Mouse (Mus musculus) heart, postnatal 10 days (tissue): ENCODE data around the gene Cyp2j5. TPM values are rescaled to one million over a fixed set of nuclear protein-coding genes. Genes with fewer than 3 reads are reported as not detected.

Source experiments
- total RNA-seq, 2 experiments: library from RNA; stranded (reverse); gene quantifications; 2 replicates each; pipeline ENCODE4 v1.2.3; 2021

Gene Cyp2j5
- total RNA-seq, 2 experiments from 2014 or later: not detected

Other genes starting within 250 kb of the Cyp2j5 start
- gene Cyp2j8, start 156.8 kb downstream of the Cyp2j5 start, total RNA-seq: not detected
- 1 to 10 TPM; 4.3 to 4.8 TPM for gene Cyp2j6, start 110.5 kb downstream of the Cyp2j5 start, total RNA-seq
- 1 to 10 TPM in 1 of 2 experiments, under 1 TPM in 1; 0.84 to 1.2 TPM for gene Cyp2j9, start 72.6 kb downstream of the Cyp2j5 start, total RNA-seq
- not detected for gene Gm12695, start 121.0 kb upstream of the Cyp2j5 start, total RNA-seq